Mouse (Mus musculus): ENCODE data around the gene Kctd5. TPM values are rescaled to one million over a fixed set of nuclear protein-coding genes. Genes with fewer than 3 reads are reported as not detected.
A peak's percentile ranks its signal among the peaks of the same experiment; 100 is the strongest.

Kctd5 gene
- total RNA-seq (2014; rRNA removed) (106 and 109 TPM in 2 replicates), polyA plus RNA-seq (2015; fragmentation: Nextera tagmentation; extraction: Ambion mirVana) (91.4 and 95.7 TPM in 2 replicates)

- Histone ChIP-seq H3K4me1 (ENCODE audit: insufficient read depth, low read length) (peaks cover 10% of the 10 kb centered on the region), H3K9ac (replicated peaks; ENCODE audit: low read length) (peak within 1 kb of the TSS; percentile 97), H3K4me2 (ENCODE audit: low read depth, low read length) (peak within 1 kb of the TSS; percentile 79), H3K36me3 (ENCODE audit: insufficient read depth, low read length) (0 out of 2 replicates have a peak, but pooled peaks cover 5% of the 10 kb centered on the region), H3K9me3 (ENCODE audit: low read length) (no peaks in the 10 kb centered on the region), H3K27ac (peak within 1 kb of the TSS; percentile 76), H3K27me3 (ENCODE audit: insufficient read depth, low read length) (no peaks in the 10 kb centered on the region), H3K4me3 (ENCODE audit: low read length) (peak within 1 kb of the TSS; percentile 94)
- ATAC-seq: peak; percentile 98
- DNase-seq (ENCODE audit: low spot score): peak; percentile 99
- TF ChIP-seq CTCF (IDR thresholded peaks at IDR 0.05; ENCODE audit: low read depth): no peak
- 2% methylated on average over 61 of the region's 62 CpGs for WGBS
Observed at GRCm38 (mm10) chr17:24072919-24073696, at the start of gene Kctd5. Kctd5 (minus strand) TSS chr17:24073485.

GRCm38 (mm10) chr17:24119446-24119845, 46.2 kb upstream of the Kctd5 start:
- Histone ChIP-seq H3K4me3 (ENCODE audit: low read length) (no peak overlapping the region), H3K9ac (replicated peaks; ENCODE audit: low read length) (no peak overlapping the region), H3K4me1 (ENCODE audit: insufficient read depth, low read length) (no peaks in the 10 kb centered on the region), H3K27me3 (ENCODE audit: insufficient read depth, low read length) (no peaks in the 10 kb centered on the region), H3K9me3 (ENCODE audit: low read length) (no peaks in the 10 kb centered on the region), H3K27ac (no peak overlapping the region), H3K36me3 (ENCODE audit: insufficient read depth, low read length) (no peaks in the 10 kb centered on the region), H3K4me2 (ENCODE audit: low read depth, low read length) (no peak overlapping the region)
- TF ChIP-seq CTCF (IDR thresholded peaks at IDR 0.05; ENCODE audit: low read depth): no peak
- 81% methylated on average over 3 of the region's 3 CpGs for WGBS
- ATAC-seq (no peak), DNase-seq (ENCODE audit: low spot score) (no peak)

GRCm38 (mm10) chr17:24113031-24113430, 39.7 kb upstream of the Kctd5 start:
- Histone ChIP-seq H3K27me3 (ENCODE audit: insufficient read depth, low read length) (no peaks in the 10 kb centered on the region), H3K4me1 (ENCODE audit: insufficient read depth, low read length) (no peaks in the 10 kb centered on the region), H3K4me2 (ENCODE audit: low read depth, low read length) (no peak overlapping the region), H3K9ac (replicated peaks; ENCODE audit: low read length) (no peak overlapping the region), H3K9me3 (ENCODE audit: low read length) (no peaks in the 10 kb centered on the region), H3K27ac (no peak overlapping the region), H3K4me3 (ENCODE audit: low read length) (no peak overlapping the region), H3K36me3 (ENCODE audit: insufficient read depth, low read length) (no peaks in the 10 kb centered on the region)
- ATAC-seq (no peak), DNase-seq (ENCODE audit: low spot score) (no peak)
- TF ChIP-seq CTCF (IDR thresholded peaks at IDR 0.05; ENCODE audit: low read depth): no peak
- 73% methylated on average over 4 of the region's 4 CpGs for WGBS

GRCm38 (mm10) chr17:24111256-24111655, 38.0 kb upstream of the Kctd5 start:
- Histone ChIP-seq H3K36me3 (ENCODE audit: insufficient read depth, low read length) (no peaks in the 10 kb centered on the region; the same call in 1 of the 2 replicates), H3K27ac (no peak overlapping the region), H3K4me1 (ENCODE audit: insufficient read depth, low read length) (no peaks in the 10 kb centered on the region), H3K9ac (replicated peaks; ENCODE audit: low read length) (no peak overlapping the region), H3K4me2 (ENCODE audit: low read depth, low read length) (no peak overlapping the region), H3K4me3 (ENCODE audit: low read length) (no peak overlapping the region), H3K9me3 (ENCODE audit: low read length) (no peaks in the 10 kb centered on the region), H3K27me3 (ENCODE audit: insufficient read depth, low read length) (no peaks in the 10 kb centered on the region)
- no peak for ATAC-seq
- 91% methylated on average over 1 of the region's 1 CpGs for WGBS
- TF ChIP-seq CTCF (IDR thresholded peaks at IDR 0.05; ENCODE audit: low read depth): no peak
- no peak for DNase-seq (ENCODE audit: low spot score)

- H3K4me1 ChIP-seq (ENCODE audit: insufficient read depth, low read length): no peaks in the 10 kb centered on the region
- TF ChIP-seq CTCF (IDR thresholded peaks at IDR 0.05; ENCODE audit: low read depth): no peak
- 65% methylated on average over 1 of the region's 1 CpGs for WGBS
- H3K9ac ChIP-seq (replicated peaks; ENCODE audit: low read length): no peak overlapping the region
- H3K9me3 ChIP-seq (ENCODE audit: low read length): no peaks in the 10 kb centered on the region
- H3K36me3 ChIP-seq (ENCODE audit: insufficient read depth, low read length): peaks cover 8% of the 10 kb centered on the region; the same call in 1 of the 2 replicates
- no peak overlapping the region for H3K27ac ChIP-seq
- no peak overlapping the region for H3K4me3 ChIP-seq (ENCODE audit: low read length)
- no peaks in the 10 kb centered on the region for H3K27me3 ChIP-seq (ENCODE audit: insufficient read depth, low read length)
- ATAC-seq: no peak
- no peak overlapping the region for H3K4me2 ChIP-seq (ENCODE audit: low read depth, low read length)
- DNase-seq (ENCODE audit: low spot score): peak; percentile 28
Observed at GRCm38 (mm10) chr17:24108896-24109295, 35.6 kb upstream of the Kctd5 start.

GRCm38 (mm10) chr17:24105111-24105510, 31.8 kb upstream of the Kctd5 start:
- Histone ChIP-seq H3K4me2 (ENCODE audit: low read depth, low read length) (no peak overlapping the region), H3K4me1 (ENCODE audit: insufficient read depth, low read length) (no peaks in the 10 kb centered on the region), H3K27ac (no peak overlapping the region), H3K9ac (replicated peaks; ENCODE audit: low read length) (no peak overlapping the region), H3K36me3 (ENCODE audit: insufficient read depth, low read length) (peaks cover 13% of the 10 kb centered on the region; the same call in 1 of the 2 replicates), H3K27me3 (ENCODE audit: insufficient read depth, low read length) (no peaks in the 10 kb centered on the region), H3K4me3 (ENCODE audit: low read length) (no peak overlapping the region), H3K9me3 (ENCODE audit: low read length) (no peaks in the 10 kb centered on the region)
- DNase-seq (ENCODE audit: low spot score): no peak
- ATAC-seq: no peak
- 86% methylated on average over 2 of the region's 2 CpGs for WGBS
- no peak for TF ChIP-seq CTCF (IDR thresholded peaks at IDR 0.05; ENCODE audit: low read depth)

GRCm38 (mm10) chr17:24098354-24098753, 25.1 kb upstream of the Kctd5 start:
- H3K4me2 ChIP-seq (ENCODE audit: low read depth, low read length): no peak overlapping the region
- TF ChIP-seq CTCF (IDR thresholded peaks at IDR 0.05; ENCODE audit: low read depth): no peak
- peaks cover 19% of the 10 kb centered on the region; the same call in 1 of the 2 replicates for H3K36me3 ChIP-seq (ENCODE audit: insufficient read depth, low read length)
- no peak for ATAC-seq
- H3K27ac ChIP-seq: no peak overlapping the region
- H3K9ac ChIP-seq (replicated peaks; ENCODE audit: low read length): no peak overlapping the region
- DNase-seq (ENCODE audit: low spot score): no peak
- WGBS: 96% methylated on average over 4 of the region's 4 CpGs
- H3K4me3 ChIP-seq (ENCODE audit: low read length): no peak overlapping the region
- H3K9me3 ChIP-seq (ENCODE audit: low read length): no peaks in the 10 kb centered on the region
- H3K27me3 ChIP-seq (ENCODE audit: insufficient read depth, low read length): no peaks in the 10 kb centered on the region
- H3K4me1 ChIP-seq (ENCODE audit: insufficient read depth, low read length): no peaks in the 10 kb centered on the region
